Mouse (Mus musculus) hindlimb bud, embryonic 11.5 days (tissue): Measurements from ENCODE around the gene Slc25a28.

Source experiments
- DNase-seq: peaks from one replicate; pipeline ENCODE4 v3.0.0-alpha.2; 2012; ENCODE audit warnings: low read depth, low spot score; ENCODE audit errors: extremely low spot score

Gene Slc25a28

GRCm38 (mm10) chr19:43645508-43645907 lies 29.2 kb downstream of the Slc25a28 start:
- no peak for DNase-seq

- DNase-seq, result no peak
Measured at GRCm38 (mm10) chr19:43642843-43643242, 31.8 kb downstream of the Slc25a28 start.

- no peak for DNase-seq
Measured at GRCm38 (mm10) chr19:43641833-43642232, 32.8 kb downstream of the Slc25a28 start.

GRCm38 (mm10) chr19:43630466-43631251 lies 44.0 kb downstream of the Slc25a28 start:
- DNase-seq, result no peak

GRCm38 (mm10) chr19:43629088-43629487 lies 45.6 kb downstream of the Slc25a28 start:
- no peak for DNase-seq

GRCm38 (mm10) chr19:43627345-43627744 lies 47.3 kb downstream of the Slc25a28 start:
- DNase-seq, result no peak

GRCm38 (mm10) chr19:43626160-43626559 lies 48.5 kb downstream of the Slc25a28 start:
- no peak for DNase-seq

GRCm38 (mm10) chr19:43623913-43624312 lies 50.8 kb downstream of the Slc25a28 start:
- no peak for DNase-seq

- DNase-seq, result no peak
Measured at GRCm38 (mm10) chr19:43619916-43620479, 54.7 kb downstream of the Slc25a28 start.

- no peak for DNase-seq
Measured at GRCm38 (mm10) chr19:43618505-43619030, 56.1 kb downstream of the Slc25a28 start.

GRCm38 (mm10) chr19:43617761-43618349 lies 56.8 kb downstream of the Slc25a28 start:
- no peak for DNase-seq

GRCm38 (mm10) chr19:43616889-43617288 lies 57.8 kb downstream of the Slc25a28 start:
- DNase-seq, result no peak

GRCm38 (mm10) chr19:43616415-43616861 lies 58.2 kb downstream of the Slc25a28 start:
- DNase-seq, result no peak

- DNase-seq, result no peak
Measured at GRCm38 (mm10) chr19:43615571-43616414, 58.9 kb downstream of the Slc25a28 start.

- DNase-seq, result no peak
Measured at GRCm38 (mm10) chr19:43615074-43615445, 59.6 kb downstream of the Slc25a28 start.

- no peak for DNase-seq
Measured at GRCm38 (mm10) chr19:43614341-43615073, 60.2 kb downstream of the Slc25a28 start.
